Mouse (Mus musculus): ENCODE measurements at regions not wholly inside any gene's neighbourhood (a gene's known extent, or its start where the extent isn't known, plus 50 kb on each side); places are given as distances from the start of the nearest gene placed in this dataset.

DNA sequence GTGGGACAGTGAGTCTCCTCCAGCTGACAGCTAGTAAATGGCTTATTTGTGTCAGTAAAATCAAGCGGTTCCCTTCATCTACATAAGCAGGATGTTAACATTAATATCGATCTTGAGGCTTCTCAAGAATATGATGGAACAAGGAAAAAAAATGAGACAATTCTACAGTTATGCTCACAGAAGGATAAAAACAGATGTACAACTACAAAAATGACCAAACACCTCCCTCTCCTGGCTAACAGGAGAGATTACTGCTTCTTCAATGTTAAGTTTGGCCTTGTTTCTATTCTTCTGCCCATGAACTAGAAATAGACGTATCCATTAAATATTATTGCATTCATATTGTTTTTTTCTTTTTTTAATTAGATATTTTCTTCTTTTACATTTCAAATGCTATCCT lies 63.2 kb upstream of the Tmpo start:
- H3K27me3 ChIP-seq (ENCODE audit: insufficient read depth, low read length) = no peaks in the 10 kb centered on the region
- H3K4me1 ChIP-seq (ENCODE audit: insufficient read depth, low read length) = peaks cover 16% of the 10 kb centered on the region; the same call in 1 of the 2 replicates
- H3K4me3 ChIP-seq (ENCODE audit: low read length) = no peak overlapping the region
- H3K4me2 ChIP-seq (replicated peaks; ENCODE audit: low read depth, low read length) = no peak overlapping the region
- WGBS = 85% methylated on average over 3 of the region's 3 CpGs
- no peak overlapping the region for H3K27ac ChIP-seq (ENCODE audit: low read length)
- ATAC-seq (ENCODE audit: low FRiP score, low TSS enrichment) = no peak
- H3K9me3 ChIP-seq (ENCODE audit: low read length) = no peaks in the 10 kb centered on the region
- H3K9ac ChIP-seq (replicated peaks; ENCODE audit: low read length) = no peak overlapping the region
- H3K36me3 ChIP-seq (ENCODE audit: insufficient read depth, low read length) = no peaks in the 10 kb centered on the region

- Histone ChIP-seq H3K9me3 (ENCODE audit: low read length) (no peaks in the 10 kb centered on the region), H3K4me1 (ENCODE audit: insufficient read depth, low read length) (peaks cover 16% of the 10 kb centered on the region; the same call in 1 of the 2 replicates), H3K27ac (ENCODE audit: low read length) (peak overlapping the region; percentile 71; the same call in 1 of the 2 replicates), H3K4me2 (replicated peaks; ENCODE audit: low read depth, low read length) (no peak overlapping the region), H3K4me3 (ENCODE audit: low read length) (no peak overlapping the region), H3K36me3 (ENCODE audit: insufficient read depth, low read length) (no peaks in the 10 kb centered on the region), H3K27me3 (ENCODE audit: insufficient read depth, low read length) (no peaks in the 10 kb centered on the region), H3K9ac (replicated peaks; ENCODE audit: low read length) (no peak overlapping the region)
- no peak for ATAC-seq (ENCODE audit: low FRiP score, low TSS enrichment)
- WGBS = 59% methylated on average over 5 of the region's 5 CpGs
Measured at GRCm38 (mm10) chr10:91242491-91243046, 61.5 kb upstream of the Tmpo start.

GRCm38 (mm10) chr10:91241611-91242005 lies 60.5 kb upstream of the Tmpo start:
- 0 out of 2 replicates have a peak overlapping the region, but pooled peaks have one; percentile 7 for H3K4me2 ChIP-seq (replicated peaks; ENCODE audit: low read depth, low read length)
- no peaks in the 10 kb centered on the region for H3K36me3 ChIP-seq (ENCODE audit: insufficient read depth, low read length)
- 0 out of 2 replicates have a peak overlapping the region, but pooled peaks have one; percentile 42 for H3K9ac ChIP-seq (replicated peaks; ENCODE audit: low read length)
- H3K9me3 ChIP-seq (ENCODE audit: low read length) = no peaks in the 10 kb centered on the region
- 20% methylated on average over 7 of the region's 7 CpGs for WGBS
- peak overlapping the region; percentile 81 for H3K27ac ChIP-seq (ENCODE audit: low read length)
- no peaks in the 10 kb centered on the region for H3K27me3 ChIP-seq (ENCODE audit: insufficient read depth, low read length)
- ATAC-seq (ENCODE audit: low FRiP score, low TSS enrichment) = peak; percentile 43
- H3K4me1 ChIP-seq (ENCODE audit: insufficient read depth, low read length) = peaks cover 13% of the 10 kb centered on the region; the same call in 1 of the 2 replicates
- no peak overlapping the region for H3K4me3 ChIP-seq (ENCODE audit: low read length)

DNA sequence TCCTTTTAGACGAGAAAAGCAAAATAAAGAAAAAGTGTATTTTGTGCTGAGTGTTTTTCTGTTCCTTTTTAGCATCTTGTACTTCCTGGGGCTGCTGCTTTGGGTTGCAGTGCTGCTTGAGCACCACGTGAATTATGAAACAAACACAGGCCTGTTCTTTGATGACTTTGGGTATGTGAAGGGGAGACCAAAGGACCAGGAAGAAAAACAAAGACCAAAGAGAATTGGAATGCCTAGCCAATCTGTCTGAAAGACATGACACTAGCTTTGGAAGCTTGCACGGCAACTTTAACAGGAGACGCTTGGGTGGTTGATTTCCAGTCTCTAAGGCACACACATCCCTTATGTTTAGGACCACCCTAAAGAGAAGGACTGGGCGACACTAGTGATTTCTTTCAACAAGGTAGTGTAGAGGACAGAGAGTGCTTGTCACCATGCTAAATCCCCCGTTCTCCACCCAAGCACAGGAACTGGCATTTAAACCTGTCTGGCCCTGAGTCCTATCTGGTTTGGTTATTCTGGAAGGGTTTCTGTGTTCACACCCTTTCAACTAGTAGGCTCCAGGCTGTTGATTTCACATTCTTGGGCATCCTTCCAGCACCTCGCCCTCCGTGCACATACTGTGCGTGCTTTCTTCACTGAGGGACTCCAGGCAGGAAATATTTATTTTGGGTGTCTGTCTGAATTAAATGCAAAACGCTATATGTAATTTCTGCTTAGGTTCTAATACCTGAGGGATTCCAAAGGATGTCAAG lies 59.9 kb upstream of the Tmpo start:
- no peak overlapping the region for H3K9ac ChIP-seq (replicated peaks; ENCODE audit: low read length)

GRCm38 (mm10) chr10:91240320-91240719 lies 59.2 kb upstream of the Tmpo start:
- no peak for ATAC-seq (ENCODE audit: low FRiP score, low TSS enrichment)
- Histone ChIP-seq H3K36me3 (ENCODE audit: insufficient read depth, low read length) (no peaks in the 10 kb centered on the region), H3K27me3 (ENCODE audit: insufficient read depth, low read length) (no peaks in the 10 kb centered on the region), H3K4me1 (ENCODE audit: insufficient read depth, low read length) (peaks cover 13% of the 10 kb centered on the region; the same call in 1 of the 2 replicates), H3K9me3 (ENCODE audit: low read length) (no peaks in the 10 kb centered on the region), H3K9ac (replicated peaks; ENCODE audit: low read length) (no peak overlapping the region), H3K4me3 (ENCODE audit: low read length) (no peak overlapping the region), H3K27ac (ENCODE audit: low read length) (peak overlapping the region; percentile 40; the same call in 1 of the 2 replicates), H3K4me2 (replicated peaks; ENCODE audit: low read depth, low read length) (no peak overlapping the region)
- WGBS = 64% methylated on average over 7 of the region's 7 CpGs

More for the DNA sequence above, 59.9 kb upstream of the Tmpo start:
- 0 out of 2 replicates have a peak overlapping the region, but pooled peaks have one; percentile 7 for H3K4me2 ChIP-seq (replicated peaks; ENCODE audit: low read depth, low read length)
- no peaks in the 10 kb centered on the region for H3K27me3 ChIP-seq (ENCODE audit: insufficient read depth, low read length)
- H3K36me3 ChIP-seq (ENCODE audit: insufficient read depth, low read length) = no peaks in the 10 kb centered on the region
- H3K27ac ChIP-seq (ENCODE audit: low read length) = peak overlapping the region; percentile 81
- 39% methylated on average over 10 of the region's 10 CpGs for WGBS
- no peak overlapping the region for H3K4me3 ChIP-seq (ENCODE audit: low read length)
- ATAC-seq (ENCODE audit: low FRiP score, low TSS enrichment) = peak; percentile 75
- peaks cover 13% of the 10 kb centered on the region; the same call in 1 of the 2 replicates for H3K4me1 ChIP-seq (ENCODE audit: insufficient read depth, low read length)
- no peaks in the 10 kb centered on the region for H3K9me3 ChIP-seq (ENCODE audit: low read length)

DNA sequence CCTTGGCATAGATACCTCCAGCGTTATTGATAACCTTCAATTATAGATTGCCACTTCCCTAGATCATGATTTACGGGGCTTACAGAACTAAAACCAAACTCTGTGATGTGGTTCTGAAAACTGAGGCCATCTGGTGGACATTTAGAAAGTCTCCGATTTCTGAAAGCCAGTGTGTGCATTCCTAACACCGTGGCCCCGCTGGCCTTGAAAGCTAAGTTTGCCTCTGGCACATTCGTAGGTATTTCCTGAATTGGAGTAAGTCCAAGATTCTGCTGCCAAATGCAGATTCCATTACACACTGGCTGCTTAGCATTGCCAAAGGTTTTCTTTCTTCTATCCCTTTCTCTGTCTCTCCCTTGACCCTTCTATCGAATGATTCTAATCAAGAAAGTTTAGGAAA lies 55.7 kb upstream of the Tmpo start:
- H3K36me3 ChIP-seq (ENCODE audit: insufficient read depth, low read length) = no peaks in the 10 kb centered on the region
- peak overlapping the region; percentile 49; the same call in 1 of the 2 replicates for H3K27ac ChIP-seq (ENCODE audit: low read length)
- no peak overlapping the region for H3K4me3 ChIP-seq (ENCODE audit: low read length)
- H3K9ac ChIP-seq (replicated peaks; ENCODE audit: low read length) = no peak overlapping the region
- ATAC-seq (ENCODE audit: low FRiP score, low TSS enrichment) = peak; percentile 68
- H3K4me1 ChIP-seq (ENCODE audit: insufficient read depth, low read length) = peaks cover 5% of the 10 kb centered on the region; the same call in 1 of the 2 replicates
- WGBS = 20% methylated on average over 7 of the region's 7 CpGs
- H3K9me3 ChIP-seq (ENCODE audit: low read length) = no peaks in the 10 kb centered on the region
- H3K4me2 ChIP-seq (replicated peaks; ENCODE audit: low read depth, low read length) = 0 out of 2 replicates have a peak overlapping the region, but pooled peaks have one; percentile 3
- no peaks in the 10 kb centered on the region for H3K27me3 ChIP-seq (ENCODE audit: insufficient read depth, low read length)

DNA sequence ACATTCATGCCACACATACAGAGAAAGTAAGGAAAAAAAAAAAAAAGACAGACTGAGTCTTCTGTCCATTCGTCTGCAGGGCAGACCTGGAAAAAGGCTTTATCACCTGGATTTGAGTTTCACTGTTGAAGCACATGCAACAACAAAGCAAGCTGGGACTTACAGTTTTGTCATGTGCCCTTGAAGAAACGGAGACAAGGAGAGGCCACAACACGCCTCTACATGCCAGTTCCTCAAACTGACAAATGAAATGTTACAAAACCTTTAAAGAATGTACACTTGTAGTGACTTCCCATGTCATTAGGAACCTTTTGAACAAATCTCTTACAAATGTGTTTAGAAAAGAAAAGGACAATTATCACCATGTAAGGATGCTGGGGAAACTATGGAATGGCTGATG lies 53.6 kb upstream of the Tmpo start:
- H3K4me3 ChIP-seq (ENCODE audit: low read length) = no peak overlapping the region
- peaks cover 3% of the 10 kb centered on the region for H3K4me1 ChIP-seq (ENCODE audit: insufficient read depth, low read length)
- H3K4me2 ChIP-seq (replicated peaks; ENCODE audit: low read depth, low read length) = no peak overlapping the region
- 89% methylated on average over 3 of the region's 3 CpGs for WGBS
- no peaks in the 10 kb centered on the region for H3K36me3 ChIP-seq (ENCODE audit: insufficient read depth, low read length)
- no peak overlapping the region for H3K9ac ChIP-seq (replicated peaks; ENCODE audit: low read length)
- H3K27ac ChIP-seq (ENCODE audit: low read length) = no peak overlapping the region
- ATAC-seq (ENCODE audit: low FRiP score, low TSS enrichment) = no peak
- no peaks in the 10 kb centered on the region for H3K9me3 ChIP-seq (ENCODE audit: low read length)
- no peaks in the 10 kb centered on the region for H3K27me3 ChIP-seq (ENCODE audit: insufficient read depth, low read length)

Measured in kidney, embryonic 16.5 days (tissue).